Mouse (Mus musculus) kidney, embryonic 15.5 days (tissue): ENCODE measurements around the gene Ampd2. TPM values are rescaled to one million over a fixed set of nuclear protein-coding genes. Genes with fewer than 3 reads are reported as not detected.

Source experiments
- ATAC-seq: fragments of 200-750 bp; cut with Nextera tagmentation; replicated peaks from 2 replicates; pipeline ENCODE4 v1.8.0; 2017; ENCODE audit warnings: moderate TSS enrichment; ENCODE audit not compliant: low FRiP score
- H3K27ac ChIP-seq: fragments of 300-500 bp; sonication (generic); 2 replicates; pipeline ENCODE4 v1.5.1; 2015; ENCODE audit warnings: mild to moderate bottlenecking, inconsistent platforms
- H3K27me3 ChIP-seq: fragments of 300-500 bp; sonication (generic); 2 replicates; pipeline ENCODE4 v1.6.1; 2015; ENCODE audit warnings: inconsistent platforms
- H3K36me3 ChIP-seq: fragments of 300-500 bp; sonication (generic); 2 replicates; pipeline ENCODE4 v1.6.1; 2015; ENCODE audit warnings: inconsistent platforms
- H3K4me1 ChIP-seq: fragments of 300-500 bp; sonication (generic); 2 replicates; pipeline ENCODE4 v1.6.1; 2015; ENCODE audit warnings: inconsistent platforms
- H3K4me2 ChIP-seq: fragments of 300-500 bp; sonication (generic); 2 replicates; pipeline ENCODE4 v1.6.1; 2015; ENCODE audit warnings: moderate library complexity, mild to moderate bottlenecking, inconsistent platforms
- H3K4me3 ChIP-seq: fragments of 300-500 bp; sonication (generic); replicated peaks from 2 replicates; pipeline ENCODE4 v1.5.1; 2015; ENCODE audit warnings: mild to moderate bottlenecking, inconsistent platforms
- H3K9ac ChIP-seq: fragments of 300-500 bp; sonication (generic); 2 replicates; pipeline ENCODE4 v1.6.1; 2015; ENCODE audit warnings: mild to moderate bottlenecking, inconsistent platforms
- H3K9me3 ChIP-seq: fragments of 300-500 bp; sonication (generic); replicated peaks from 2 replicates; pipeline ENCODE4 v1.6.1; 2016; ENCODE audit warnings: inconsistent platforms
- WGBS: fragments of 180-500 bp; shearing (Covaris S2); methylation state at CpG from one replicate; pipeline ENCODE4 v1.1.7; 2015; ENCODE audit warnings: mixed read lengths; 5-methylcytosine and 5-hydroxymethylcytosine counted together
- polyA plus RNA-seq: library from polyadenylated mRNA; unstranded; fragments of >200 nt; fragmentation: Nextera tagmentation; extraction: Ambion mirVana; gene quantifications from 2 replicates; pipeline ENCODE4 v1.2.1, GENCODE M21; 2015

The Ampd2 gene
- 59.3 and 66.2 TPM in 2 replicates for polyA plus RNA-seq

GRCm38 (mm10) chr3:108086470-108086979, at the start of gene Ampd2:
Gene Ampd2 (minus strand): TSS chr3:108086651.
- peaks cover 58% of the 10 kb centered on the region for H3K4me1 ChIP-seq

GRCm38 (mm10) chr3:108134701-108135100, 48.2 kb upstream of the Ampd2 start:
- Histone ChIP-seq H3K9me3 (no peaks in the 10 kb centered on the region), H3K27ac (no peak overlapping the region), H3K36me3 (0 out of 2 replicates have a peak, but pooled peaks cover 10% of the 10 kb centered on the region), H3K27me3 (no peaks in the 10 kb centered on the region), H3K4me2 (no peak overlapping the region), H3K4me3 (no peak overlapping the region), H3K9ac (no peak overlapping the region), H3K4me1 (peaks cover 19% of the 10 kb centered on the region)
- ATAC-seq: no peak
- WGBS: 82% methylated on average over 11 of the region's 11 CpGs

More at GRCm38 (mm10) chr3:108086470-108086979, at the start of gene Ampd2:
- H3K9me3 ChIP-seq: no peaks in the 10 kb centered on the region
- peak within 1 kb of the TSS; percentile 60 for H3K4me3 ChIP-seq
- peak; percentile 50 for ATAC-seq
- WGBS: under 1% methylated on average over 29 of the region's 29 CpGs
- H3K27ac ChIP-seq: peak within 1 kb of the TSS; percentile 97
- no peaks in the 10 kb centered on the region for H3K27me3 ChIP-seq
- peak within 1 kb of the TSS; percentile 86 for H3K4me2 ChIP-seq
- H3K36me3 ChIP-seq: peaks cover 3% of the 10 kb centered on the region; the same call in 1 of the 2 replicates
- H3K9ac ChIP-seq: peak within 1 kb of the TSS; percentile 55

DNA sequence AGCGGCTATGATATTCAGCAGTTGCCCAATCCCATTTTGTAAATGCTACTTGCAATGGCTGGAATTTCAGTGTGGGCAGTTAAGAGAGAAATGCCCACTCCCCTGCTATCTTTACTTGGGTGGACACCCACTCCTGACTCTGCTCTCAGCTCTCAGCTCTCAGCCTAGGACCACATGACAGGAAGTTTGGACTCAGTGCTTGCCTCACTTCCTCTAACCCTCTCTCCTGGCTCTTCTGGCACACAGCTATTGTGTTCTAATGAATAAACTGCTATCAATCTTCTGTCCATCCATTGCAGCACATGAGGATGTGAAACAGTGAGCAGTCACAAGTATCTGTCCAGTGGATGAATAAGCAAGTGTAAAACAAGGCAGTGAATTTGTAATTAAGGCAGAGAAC, 46.0 kb upstream of the Ampd2 start:
- Histone ChIP-seq H3K27ac (no peak overlapping the region), H3K27me3 (no peaks in the 10 kb centered on the region), H3K4me1 (peaks cover 36% of the 10 kb centered on the region), H3K36me3 (0 out of 2 replicates have a peak, but pooled peaks cover 9% of the 10 kb centered on the region), H3K4me2 (no peak overlapping the region), H3K9me3 (no peaks in the 10 kb centered on the region), H3K9ac (no peak overlapping the region), H3K4me3 (no peak overlapping the region)
- 59% methylated on average over 1 of the region's 1 CpGs for WGBS
- ATAC-seq: no peak

- Histone ChIP-seq H3K4me1 (peaks cover 36% of the 10 kb centered on the region), H3K4me3 (no peak overlapping the region), H3K4me2 (no peak overlapping the region), H3K36me3 (0 out of 2 replicates have a peak, but pooled peaks cover 2% of the 10 kb centered on the region), H3K27me3 (no peaks in the 10 kb centered on the region), H3K27ac (peak overlapping the region; percentile 28; the same call in 1 of the 2 replicates), H3K9ac (no peak overlapping the region), H3K9me3 (no peaks in the 10 kb centered on the region)
- 69% methylated on average over 1 of the region's 1 CpGs for WGBS
- no peak for ATAC-seq
Observed at GRCm38 (mm10) chr3:108131821-108132220, 45.4 kb upstream of the Ampd2 start.

- no peaks in the 10 kb centered on the region for H3K9me3 ChIP-seq
- no peaks in the 10 kb centered on the region for H3K36me3 ChIP-seq
- 79% methylated on average over 5 of the region's 5 CpGs for WGBS
- H3K4me3 ChIP-seq: no peak overlapping the region
- 0 out of 2 replicates have a peak, but pooled peaks have one; percentile 52 for ATAC-seq
- peaks cover 36% of the 10 kb centered on the region for H3K4me1 ChIP-seq
- H3K27ac ChIP-seq: 0 out of 2 replicates have a peak overlapping the region, but pooled peaks have one; percentile 28
- H3K4me2 ChIP-seq: no peak overlapping the region
- H3K9ac ChIP-seq: no peak overlapping the region
- H3K27me3 ChIP-seq: no peaks in the 10 kb centered on the region
Observed at GRCm38 (mm10) chr3:108131216-108131615, 44.8 kb upstream of the Ampd2 start.

GRCm38 (mm10) chr3:108129804-108130203, 43.4 kb upstream of the Ampd2 start:
- no peaks in the 10 kb centered on the region for H3K36me3 ChIP-seq
- H3K9ac ChIP-seq: no peak overlapping the region
- H3K27ac ChIP-seq: no peak overlapping the region
- H3K4me3 ChIP-seq: no peak overlapping the region
- H3K4me2 ChIP-seq: no peak overlapping the region
- no peaks in the 10 kb centered on the region for H3K27me3 ChIP-seq
- H3K9me3 ChIP-seq: no peaks in the 10 kb centered on the region
- peaks cover 36% of the 10 kb centered on the region for H3K4me1 ChIP-seq
- ATAC-seq: no peak
- WGBS: 86% methylated on average over 4 of the region's 4 CpGs

GRCm38 (mm10) chr3:108129367-108129766, 42.9 kb upstream of the Ampd2 start:
- no peak for ATAC-seq
- WGBS: 73% methylated on average over 4 of the region's 4 CpGs
- no peaks in the 10 kb centered on the region for H3K27me3 ChIP-seq

DNA sequence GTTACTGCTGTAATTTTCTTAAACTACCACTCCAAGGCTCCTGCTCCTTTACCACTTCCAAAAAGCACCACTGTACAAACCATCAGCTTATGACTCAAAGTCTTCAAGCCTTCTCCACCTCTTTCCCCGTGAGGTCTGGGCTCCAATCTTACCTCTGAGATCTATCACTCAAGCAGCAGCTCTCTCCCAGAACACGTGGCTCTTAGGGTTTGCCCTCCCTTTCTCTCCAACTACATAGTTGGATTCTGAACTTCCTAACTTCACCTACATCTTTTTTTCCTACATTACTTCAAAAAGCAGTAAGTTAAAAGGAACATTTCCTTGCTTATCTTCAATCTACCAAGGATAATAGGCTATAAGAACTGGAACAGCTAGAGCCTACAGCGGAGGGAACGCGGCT, 42.1 kb upstream of the Ampd2 start:
- no peaks in the 10 kb centered on the region for H3K9me3 ChIP-seq
- no peak overlapping the region for H3K4me2 ChIP-seq
- no peak overlapping the region for H3K9ac ChIP-seq
- H3K36me3 ChIP-seq: peaks cover under 1% of the 10 kb centered on the region
- no peak overlapping the region for H3K4me3 ChIP-seq
- H3K27ac ChIP-seq: no peak overlapping the region
- no peak for ATAC-seq
- peaks cover 36% of the 10 kb centered on the region for H3K4me1 ChIP-seq
- H3K27me3 ChIP-seq: no peaks in the 10 kb centered on the region
- 53% methylated on average over 5 of the region's 5 CpGs for WGBS

More at GRCm38 (mm10) chr3:108129367-108129766, 42.9 kb upstream of the Ampd2 start:
- no peaks in the 10 kb centered on the region for H3K36me3 ChIP-seq
- H3K9ac ChIP-seq: no peak overlapping the region
- H3K4me1 ChIP-seq: peaks cover 36% of the 10 kb centered on the region
- no peak overlapping the region for H3K4me2 ChIP-seq
- no peak overlapping the region for H3K27ac ChIP-seq
- no peaks in the 10 kb centered on the region for H3K9me3 ChIP-seq
- no peak overlapping the region for H3K4me3 ChIP-seq

GRCm38 (mm10) chr3:108126327-108126726, 39.9 kb upstream of the Ampd2 start:
- Histone ChIP-seq H3K9ac (no peak overlapping the region), H3K4me3 (no peak overlapping the region), H3K27me3 (no peaks in the 10 kb centered on the region), H3K27ac (no peak overlapping the region), H3K4me1 (peaks cover 22% of the 10 kb centered on the region), H3K36me3 (peaks cover 17% of the 10 kb centered on the region), H3K9me3 (no peaks in the 10 kb centered on the region), H3K4me2 (no peak overlapping the region)
- WGBS: 87% methylated on average over 3 of the region's 3 CpGs
- ATAC-seq: no peak

DNA sequence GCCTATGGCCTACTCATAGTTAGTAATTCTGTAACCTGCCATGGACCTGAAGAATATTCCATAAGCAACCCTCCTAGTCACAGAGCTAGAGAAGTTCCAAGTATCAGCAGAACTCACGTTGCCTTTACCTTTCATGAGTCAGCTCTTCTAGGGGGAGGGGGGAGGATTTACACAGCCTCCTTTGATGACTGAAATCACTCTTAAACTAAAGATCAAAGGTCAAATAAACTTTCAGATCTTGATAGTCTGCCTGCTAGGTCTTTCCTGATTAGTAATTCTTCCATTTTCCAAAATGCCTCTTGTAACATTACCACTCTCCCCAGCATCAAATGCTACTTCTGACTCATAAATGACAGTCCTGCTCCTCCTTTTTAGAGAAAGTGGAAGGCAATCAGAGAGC, 37.7 kb upstream of the Ampd2 start:
- no peak overlapping the region for H3K27ac ChIP-seq
- no peaks in the 10 kb centered on the region for H3K27me3 ChIP-seq
- WGBS: 50% methylated on average over 1 of the region's 1 CpGs
- peaks cover 12% of the 10 kb centered on the region for H3K4me1 ChIP-seq
- H3K9me3 ChIP-seq: no peaks in the 10 kb centered on the region
- no peak overlapping the region for H3K9ac ChIP-seq
- peaks cover 36% of the 10 kb centered on the region for H3K36me3 ChIP-seq
- ATAC-seq: no peak
- no peak overlapping the region for H3K4me3 ChIP-seq
- H3K4me2 ChIP-seq: no peak overlapping the region

DNA sequence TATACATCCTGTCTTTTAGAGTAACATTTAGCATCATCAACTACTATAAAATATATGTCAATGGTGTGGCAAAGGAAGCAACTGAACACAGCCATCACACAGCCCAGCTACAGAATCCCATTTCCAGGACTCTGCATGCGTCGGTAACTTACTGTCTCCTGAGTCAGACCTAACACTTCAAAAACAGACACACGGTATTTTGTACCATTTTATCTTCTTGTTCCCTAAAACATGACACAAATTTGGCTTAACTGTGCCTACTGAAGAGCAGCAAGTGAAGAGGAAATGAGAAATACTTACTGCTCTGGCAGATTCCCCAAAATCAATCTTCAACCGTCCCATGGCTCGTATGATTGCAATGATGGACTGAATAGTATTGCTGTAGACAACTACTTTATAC, 36.8 kb upstream of the Ampd2 start:
- 87% methylated on average over 5 of the region's 5 CpGs for WGBS
- ATAC-seq: no peak

DNA sequence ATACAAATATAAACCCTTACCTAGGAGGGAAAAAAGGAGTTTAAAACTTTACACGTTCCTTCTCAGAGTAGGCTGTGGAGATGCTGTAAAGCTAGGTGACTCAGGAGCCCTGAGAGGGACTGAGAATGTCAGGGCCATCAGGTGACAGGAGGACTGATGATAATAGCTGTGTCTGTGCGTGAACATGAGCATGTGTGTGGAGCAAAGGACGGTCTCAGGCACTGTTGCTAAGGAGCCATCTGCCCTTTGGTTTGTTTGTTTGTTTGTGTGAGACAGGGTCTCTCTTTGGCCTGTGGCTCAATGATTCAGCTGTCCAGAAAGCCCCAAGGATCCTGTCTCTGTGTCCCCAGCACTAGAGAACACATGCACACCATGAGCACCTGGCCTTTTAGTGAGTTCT, 34.6 kb upstream of the Ampd2 start:
- WGBS: 80% methylated on average over 3 of the region's 3 CpGs
- ATAC-seq: no peak
- Histone ChIP-seq H3K27ac (no peak overlapping the region), H3K9ac (no peak overlapping the region), H3K9me3 (no peaks in the 10 kb centered on the region), H3K27me3 (no peaks in the 10 kb centered on the region), H3K4me2 (no peak overlapping the region), H3K36me3 (peaks cover 64% of the 10 kb centered on the region), H3K4me3 (no peak overlapping the region), H3K4me1 (no peaks in the 10 kb centered on the region)

More for the DNA sequence above, 36.8 kb upstream of the Ampd2 start:
- H3K4me3 ChIP-seq: no peak overlapping the region
- peaks cover 3% of the 10 kb centered on the region for H3K4me1 ChIP-seq
- H3K36me3 ChIP-seq: peaks cover 44% of the 10 kb centered on the region
- no peak overlapping the region for H3K4me2 ChIP-seq
- H3K27ac ChIP-seq: no peak overlapping the region
- H3K27me3 ChIP-seq: no peaks in the 10 kb centered on the region
- no peaks in the 10 kb centered on the region for H3K9me3 ChIP-seq
- H3K9ac ChIP-seq: no peak overlapping the region

DNA sequence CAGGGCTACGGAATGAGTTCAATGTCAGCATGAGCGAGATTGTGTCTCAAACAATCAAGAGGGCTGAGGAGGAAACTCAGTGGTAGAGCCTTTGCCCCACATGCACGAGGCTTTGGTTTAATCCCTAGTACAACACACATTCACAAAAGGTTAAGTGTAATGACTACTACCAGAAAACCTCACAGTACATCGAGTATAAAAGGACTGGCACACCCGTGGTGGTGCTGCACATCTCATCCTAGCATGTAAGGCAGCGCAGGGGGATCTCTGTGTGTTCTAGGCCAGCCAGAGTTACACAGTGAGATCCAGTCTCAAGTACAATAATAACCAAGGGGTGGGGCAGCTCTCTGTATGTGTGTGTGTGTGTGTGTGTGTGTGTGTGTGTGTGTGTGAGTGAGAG, 31.0 kb upstream of the Ampd2 start:
- no peaks in the 10 kb centered on the region for H3K27me3 ChIP-seq
- H3K4me1 ChIP-seq: no peaks in the 10 kb centered on the region
- H3K9ac ChIP-seq: no peak overlapping the region
- H3K27ac ChIP-seq: no peak overlapping the region
- no peak overlapping the region for H3K4me3 ChIP-seq
- WGBS: 98% methylated on average over 6 of the region's 6 CpGs
- no peak for ATAC-seq
- no peaks in the 10 kb centered on the region for H3K9me3 ChIP-seq
- no peak overlapping the region for H3K4me2 ChIP-seq
- peaks cover 85% of the 10 kb centered on the region for H3K36me3 ChIP-seq
